Mouse (Mus musculus): ENCODE results near the gene Gm10053. TPM values are rescaled to one million over a fixed set of nuclear protein-coding genes. Genes with fewer than 3 reads are reported as not detected.

Gene Gm10053
- total RNA-seq, 1 experiment from 2014 or later: 6.4 TPM

- no peak for ATAC-seq (ENCODE audit: extremely low read depth, insufficient number of reproducible peaks, low FRiP score, poor library complexity, severe bottlenecking)
These were observed 23.5 kb downstream of the Gm10053 start for GRCm38 (mm10) chr19:24898737-24899577.

GRCm38 (mm10) chr19:24899578-24900544, 24.4 kb downstream of the Gm10053 start:
- ATAC-seq (ENCODE audit: extremely low read depth, insufficient number of reproducible peaks, low FRiP score, poor library complexity, severe bottlenecking): peak; percentile 61

GRCm38 (mm10) chr19:24900581-24901220, 25.2 kb downstream of the Gm10053 start, which contains the start of gene Foxd4:
Gene Foxd4 (minus strand): TSS chr19:24901197.
- no peak for ATAC-seq (ENCODE audit: extremely low read depth, insufficient number of reproducible peaks, low FRiP score, poor library complexity, severe bottlenecking)

- no peak for ATAC-seq (ENCODE audit: extremely low read depth, insufficient number of reproducible peaks, low FRiP score, poor library complexity, severe bottlenecking)
These were observed 26.2 kb downstream of the Gm10053 start for GRCm38 (mm10) chr19:24901666-24902065.

GRCm38 (mm10) chr19:24902256-24902655, 26.8 kb downstream of the Gm10053 start:
- no peak for ATAC-seq (ENCODE audit: extremely low read depth, insufficient number of reproducible peaks, low FRiP score, poor library complexity, severe bottlenecking)

DNA sequence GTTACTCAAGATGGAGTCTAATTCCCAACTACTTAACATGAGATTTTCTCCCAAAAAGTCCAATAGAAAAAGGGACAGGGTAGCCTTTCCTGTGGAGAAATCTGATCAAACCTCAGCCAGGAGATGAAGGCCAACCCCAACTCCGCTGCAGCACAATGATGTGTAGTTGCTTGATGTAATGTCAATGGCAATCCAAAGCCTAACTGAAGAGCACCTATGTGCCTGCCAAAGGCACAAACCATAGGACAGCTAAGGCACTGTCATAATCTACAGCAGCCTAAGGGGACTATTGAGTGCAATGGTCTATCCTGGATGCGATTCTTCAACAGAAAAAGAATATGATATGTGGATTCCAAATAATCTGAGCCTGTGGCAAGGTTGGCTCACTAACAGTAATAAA, 27.3 kb downstream of the Gm10053 start:
- ATAC-seq (ENCODE audit: extremely low read depth, insufficient number of reproducible peaks, low FRiP score, poor library complexity, severe bottlenecking): no peak

DNA sequence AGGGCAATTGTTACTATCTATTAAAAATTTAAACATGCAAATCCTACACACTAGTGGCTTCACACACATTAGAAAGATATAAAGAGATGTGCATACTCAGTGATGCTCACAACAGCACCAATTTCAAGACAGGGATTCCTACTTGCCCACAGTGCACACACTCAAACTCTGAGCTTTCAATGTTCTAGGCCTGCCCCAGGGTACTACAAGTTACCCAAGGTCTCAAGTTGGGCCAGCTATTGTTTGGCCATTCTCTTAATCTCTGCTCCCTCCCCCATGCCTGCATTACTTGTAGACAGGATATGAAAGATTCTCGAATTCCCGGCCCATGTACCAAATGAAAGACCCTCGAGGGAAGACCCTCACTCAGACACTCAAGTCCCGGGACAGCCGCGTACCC, 32.2 kb downstream of the Gm10053 start:
- ATAC-seq (ENCODE audit: extremely low read depth, insufficient number of reproducible peaks, low FRiP score, poor library complexity, severe bottlenecking): no peak

GRCm38 (mm10) chr19:24908385-24909155, 33.1 kb downstream of the Gm10053 start:
- no peak for ATAC-seq (ENCODE audit: extremely low read depth, insufficient number of reproducible peaks, low FRiP score, poor library complexity, severe bottlenecking)

DNA sequence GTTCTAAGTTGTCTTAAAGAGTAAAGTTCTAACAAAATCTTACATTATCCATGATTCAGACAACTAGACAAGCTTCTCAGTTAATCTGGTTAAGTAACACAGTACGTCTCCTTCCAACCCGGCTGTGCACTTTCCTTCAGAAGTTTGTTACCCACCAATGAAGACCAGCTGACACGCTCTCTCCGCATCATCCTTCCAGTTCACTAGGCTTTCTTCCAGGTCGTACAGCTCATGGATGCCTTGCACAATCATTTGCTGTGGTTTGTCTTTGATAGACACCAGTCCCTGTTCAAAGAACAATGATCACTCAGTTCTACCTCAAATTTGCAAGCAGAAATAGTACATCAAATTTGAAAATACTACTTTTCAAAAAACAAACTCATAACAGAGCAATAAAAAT, 45.4 kb downstream of the Gm10053 start:
- ATAC-seq (ENCODE audit: extremely low read depth, insufficient number of reproducible peaks, low FRiP score, poor library complexity, severe bottlenecking): no peak

Other genes starting within 250 kb of the Gm10053 start
- gene Tmem252, start 201.7 kb upstream of the Gm10053 start, total RNA-seq (2017): not detected in 2 replicates
- not detected in 2 replicates for gene Pgm5, start 13.8 kb upstream of the Gm10053 start, total RNA-seq (2017)
- gene Foxd4, start 25.5 kb downstream of the Gm10053 start, total RNA-seq (2017): 2.3 and 4.5 TPM in 2 replicates
- gene Cbwd1, start 85.9 kb downstream of the Gm10053 start, total RNA-seq (2017): 13.7 and 21.6 TPM in 2 replicates
- 140 and 149 TPM in 2 replicates for gene Dock8, start 123.8 kb downstream of the Gm10053 start, total RNA-seq (2017)